Mouse (Mus musculus) liver, embryonic 14.5 days (tissue): ENCODE data around the gene Tmem80.

Source experiments
- CTCF ChIP-seq: IDR thresholded peaks from 2 replicates; pipeline ENCODE4 v1.5.1; 2016; ENCODE audit warnings: antibody characterized with exemption, low read depth, control low read depth
- EP300 ChIP-seq: IDR thresholded peaks from 2 replicates; pipeline ENCODE4 v1.6.1; 2016; ENCODE audit warnings: antibody characterized with exemption, low read depth

DNA sequence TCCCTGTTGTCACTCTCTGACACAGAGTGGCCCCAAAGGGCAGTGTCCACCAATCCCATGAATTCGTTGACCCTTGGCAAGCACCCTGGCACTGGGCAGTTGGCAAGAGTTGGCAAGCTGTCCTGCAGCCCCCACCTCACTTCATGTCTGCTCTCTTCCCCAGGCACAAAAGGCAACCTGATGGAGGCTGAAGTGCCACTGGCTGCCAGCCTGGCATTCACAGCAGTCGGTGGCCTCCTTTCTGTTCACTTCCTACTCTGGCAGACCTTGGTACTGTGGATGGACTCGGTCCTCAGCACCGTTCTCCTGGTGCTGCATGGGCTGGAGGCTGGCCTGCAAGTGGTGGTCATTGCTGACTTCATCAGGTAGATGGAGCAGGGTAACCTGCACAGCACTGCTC lies 8.1 kb downstream of the Tmem80 start:
- TF ChIP-seq CTCF = no peak
- no peak for TF ChIP-seq EP300
